Mouse (Mus musculus) hindbrain, embryonic 10.5 days (tissue): ENCODE results near the gene Bglap3. TPM values are rescaled to one million over a fixed set of nuclear protein-coding genes. Genes with fewer than 3 reads are reported as not detected.

ENCODE experiments used
- polyA plus RNA-seq: library from polyadenylated mRNA; unstranded; fragments of >200 nt; fragmentation: Nextera tagmentation; extraction: Ambion mirVana; gene quantifications from 2 replicates; pipeline ENCODE4 v1.2.1, GENCODE M21; 2016

Bglap3 gene
- polyA plus RNA-seq, 1 experiment from 2014 or later = not detected

Other genes with a start within 250 kb of the Bglap3 start
- gene Mef2d, start 230.4 kb downstream of the Bglap3 start, polyA plus RNA-seq = 10.2 and 15.1 TPM in 2 replicates
- gene Rhbg, start 118.0 kb downstream of the Bglap3 start, polyA plus RNA-seq = not detected in 2 replicates
- not detected in 2 replicates for gene Gm38392, start 85.5 kb downstream of the Bglap3 start, polyA plus RNA-seq
- gene Tsacc, start 75.7 kb downstream of the Bglap3 start, polyA plus RNA-seq = 14.4 and 15.4 TPM in 2 replicates
- gene Cct3, start 75.6 kb downstream of the Bglap3 start, polyA plus RNA-seq = 755 and 805 TPM in 2 replicates
- 150 and 157 TPM in 2 replicates for gene Glmp, start 47.7 kb downstream of the Bglap3 start, polyA plus RNA-seq
- 1.5 and 2.7 TPM in 2 replicates for gene Tmem79, start 36.6 kb downstream of the Bglap3 start, polyA plus RNA-seq
- gene Smg5, start 36.5 kb downstream of the Bglap3 start, polyA plus RNA-seq = 84.1 and 87.8 TPM in 2 replicates
- 0.86 and 1.4 TPM in 2 replicates for gene Paqr6, start 8.2 kb downstream of the Bglap3 start, polyA plus RNA-seq
- gene Bglap2, start 6.0 kb upstream of the Bglap3 start, polyA plus RNA-seq = not detected in 2 replicates
- gene Bglap, start 11.7 kb upstream of the Bglap3 start, polyA plus RNA-seq = not detected in 2 replicates
- 157 and 167 TPM in 2 replicates for gene Pmf1, start 37.6 kb upstream of the Bglap3 start, polyA plus RNA-seq
- 19.2 and 20.3 TPM in 2 replicates for gene Slc25a44, start 52.4 kb upstream of the Bglap3 start, polyA plus RNA-seq
- 3.8 and 8.6 TPM in 2 replicates for gene Sema4a, start 88.4 kb upstream of the Bglap3 start, polyA plus RNA-seq
- gene Lmna, start 137.2 kb upstream of the Bglap3 start, polyA plus RNA-seq = 13.4 and 24.0 TPM in 2 replicates
- gene Mex3a, start 159.7 kb upstream of the Bglap3 start, polyA plus RNA-seq = 30.7 and 31.0 TPM in 2 replicates
- gene Rab25, start 175.6 kb upstream of the Bglap3 start, polyA plus RNA-seq = 2.1 and 2.9 TPM in 2 replicates
- gene Lamtor2, start 180.3 kb upstream of the Bglap3 start, polyA plus RNA-seq = 173 and 180 TPM in 2 replicates
- 69.0 and 72.5 TPM in 2 replicates for gene Ubqln4, start 181.0 kb upstream of the Bglap3 start, polyA plus RNA-seq
- 207 and 220 TPM in 2 replicates for gene Ssr2, start 203.1 kb upstream of the Bglap3 start, polyA plus RNA-seq
- gene Arhgef2, start 233.2 kb upstream of the Bglap3 start, polyA plus RNA-seq = 111 and 123 TPM in 2 replicates